Mouse (Mus musculus): Measurements from ENCODE around the gene Ror1.

Ror1 gene

DNA sequence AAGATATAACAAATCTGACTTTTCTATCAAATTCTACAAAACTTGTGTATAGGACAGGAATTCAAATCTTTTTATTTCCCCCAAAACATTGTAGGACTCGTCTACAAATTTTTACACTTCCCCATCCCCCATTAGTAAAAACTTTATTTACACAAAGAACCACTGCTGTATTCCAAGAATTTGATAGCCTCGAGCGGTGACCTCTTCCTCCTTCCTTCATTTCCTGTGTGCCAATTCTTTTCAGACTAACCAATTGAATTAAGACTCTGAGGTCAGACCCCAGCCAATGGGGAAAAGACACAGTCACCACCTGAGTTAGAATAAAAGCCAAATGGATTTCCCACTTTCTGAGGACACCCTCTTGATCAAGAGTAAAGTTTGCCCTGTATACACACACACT, 302.5 kb downstream of the Ror1 start:
- CTCF ChIA-PET = no interaction called here
- POLR2A ChIA-PET = no interaction called here

DNA sequence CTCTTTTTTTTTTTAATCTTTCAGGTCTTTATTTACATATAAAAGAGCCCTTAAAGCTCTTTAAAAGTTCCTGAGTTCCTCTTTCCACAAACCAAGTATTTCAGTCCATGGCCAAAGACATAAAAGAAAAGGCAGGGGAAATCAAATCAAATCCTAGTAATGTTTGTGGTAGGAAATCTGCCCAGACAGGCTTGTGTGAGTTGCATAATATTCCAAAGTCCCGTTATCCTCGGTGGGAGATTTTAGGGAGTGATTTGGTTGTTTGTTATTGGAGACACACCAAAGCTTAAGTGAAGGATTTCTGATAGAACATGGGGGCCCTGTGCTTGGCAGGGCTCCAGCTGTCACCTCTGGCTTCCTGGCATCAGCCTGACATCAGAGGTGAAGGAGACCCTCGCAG, 305.5 kb downstream of the Ror1 start:
- CTCF ChIA-PET = no interaction called here

DNA sequence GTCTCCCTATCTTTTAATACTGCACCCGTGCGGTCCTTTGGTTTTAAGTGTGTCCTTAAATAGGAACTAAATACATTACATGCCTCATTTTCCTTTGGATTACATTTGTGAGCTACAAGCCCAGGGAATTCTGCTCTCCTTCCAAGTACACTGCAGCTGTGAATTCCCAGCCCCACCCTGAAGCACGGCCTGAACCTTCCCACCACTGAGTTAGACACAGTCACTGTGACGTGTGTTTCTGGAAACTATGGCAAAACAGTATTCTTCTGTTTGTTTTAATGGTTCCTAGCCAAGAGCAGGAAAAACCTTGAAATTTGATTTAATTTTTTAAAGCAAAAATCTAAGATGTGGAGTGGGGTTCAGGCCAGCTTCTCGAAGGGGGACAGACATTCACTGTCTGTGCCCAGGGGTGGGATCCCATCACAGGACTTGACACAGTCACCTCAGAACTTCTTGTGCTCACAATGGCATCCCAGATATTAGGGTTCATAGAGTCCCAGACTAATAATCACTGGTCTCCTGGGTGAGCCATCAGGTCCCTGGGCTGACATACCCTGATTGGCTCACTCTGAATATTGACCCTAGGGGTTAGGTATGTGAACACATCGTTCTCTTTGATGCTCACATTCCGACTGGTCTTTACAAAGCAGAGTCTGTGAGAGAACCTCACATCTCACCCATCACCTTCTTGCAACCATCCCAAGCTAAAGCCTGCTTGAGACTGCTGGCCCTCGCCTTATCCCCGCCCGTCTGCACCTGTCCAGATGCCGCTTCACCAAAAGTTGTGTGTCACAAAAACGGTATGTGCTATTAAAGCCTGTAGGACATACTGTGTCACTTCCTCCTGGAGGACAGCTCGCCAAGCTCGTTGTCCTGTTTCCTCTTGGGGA, 306.2 kb downstream of the Ror1 start:
- POLR2A ChIA-PET = no interaction called here
- CTCF ChIA-PET = no interaction called here

More for the DNA sequence above, 305.5 kb downstream of the Ror1 start:
- POLR2A ChIA-PET = no interaction called here

DNA sequence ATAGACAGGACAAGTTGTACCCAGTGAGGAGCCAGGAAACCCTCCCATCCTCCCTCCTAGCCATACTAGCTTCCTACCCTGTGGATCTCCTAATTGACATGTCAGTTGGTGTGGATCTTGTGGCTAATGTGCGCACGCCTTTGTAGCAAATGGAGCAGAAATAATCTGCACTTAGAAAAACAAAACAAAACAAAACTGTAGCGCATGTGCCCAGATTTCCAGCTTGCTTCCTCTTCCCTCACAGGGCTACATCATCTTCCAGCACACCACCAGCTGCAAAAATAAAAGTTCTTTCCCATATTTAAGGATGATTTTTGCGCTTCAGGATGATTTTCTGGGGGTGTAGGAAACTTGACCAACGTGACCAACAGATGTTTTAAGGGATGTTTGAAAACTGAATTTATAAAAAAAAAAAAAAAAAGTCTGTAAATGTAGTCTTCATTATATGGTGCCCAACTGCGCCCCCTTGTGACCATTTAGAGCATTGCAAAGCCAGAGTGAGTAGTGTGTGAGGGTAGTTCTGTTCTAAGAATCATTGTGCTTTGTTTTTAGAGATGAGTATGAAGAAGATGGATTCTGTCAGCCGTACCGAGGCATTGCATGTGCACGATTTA, 311.8 kb downstream of the Ror1 start:
- POLR2A ChIA-PET = no interaction called here
- CTCF ChIA-PET = interaction anchor here (0.6 to 1.5 kb wide), 21 partner anchors 8 to 1705 kb away, joined by 3 to 10 read pairs (median 4); partner anchors contain the start of gene Ror1 (in 2 of the 4)

DNA sequence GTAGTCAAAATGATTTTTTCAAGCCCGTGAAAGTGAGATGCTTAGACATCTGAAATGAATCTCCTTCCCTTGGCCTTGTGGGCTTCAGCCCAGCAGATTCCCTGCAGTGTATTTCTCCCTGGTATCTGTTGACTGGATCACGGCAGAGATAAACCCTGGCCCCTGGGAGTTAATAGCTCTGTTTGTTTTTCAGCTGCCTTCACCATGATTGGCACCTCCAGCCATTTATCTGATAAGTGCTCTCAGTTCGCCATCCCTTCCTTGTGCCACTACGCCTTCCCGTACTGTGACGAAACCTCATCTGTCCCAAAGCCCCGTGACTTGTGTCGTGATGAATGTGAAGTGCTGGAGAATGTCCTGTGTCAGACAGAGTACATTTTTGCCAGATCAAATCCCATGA, 313.9 kb downstream of the Ror1 start:
- CTCF ChIA-PET = no interaction called here
- POLR2A ChIA-PET = no interaction called here

DNA sequence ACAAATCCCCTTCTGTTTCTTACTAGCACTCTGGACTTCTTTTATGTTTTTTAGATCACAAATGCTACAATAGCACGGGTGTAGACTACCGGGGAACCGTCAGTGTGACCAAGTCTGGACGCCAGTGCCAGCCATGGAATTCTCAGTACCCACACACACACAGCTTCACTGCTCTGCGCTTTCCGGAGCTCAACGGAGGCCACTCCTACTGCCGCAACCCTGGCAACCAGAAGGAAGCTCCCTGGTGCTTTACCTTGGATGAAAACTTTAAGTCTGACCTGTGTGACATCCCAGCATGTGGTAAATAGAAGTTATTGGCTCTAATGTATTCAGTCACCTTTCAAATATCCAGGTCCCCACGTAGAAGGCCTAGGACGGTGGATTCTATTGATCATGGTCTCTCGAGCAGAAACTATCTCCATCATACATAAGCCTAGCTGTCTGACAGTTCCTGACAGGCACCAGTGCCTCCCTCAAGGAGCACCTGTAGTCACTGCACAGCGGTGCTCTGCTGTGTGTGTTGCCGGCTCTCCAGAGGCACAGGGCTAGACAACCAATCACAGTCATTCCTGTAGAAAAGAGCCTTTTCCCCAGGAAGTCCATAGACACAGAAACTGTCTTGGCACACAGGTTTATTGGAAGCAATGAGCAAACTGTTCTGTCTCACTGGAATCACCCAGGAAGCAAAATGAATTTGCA, 316.4 kb downstream of the Ror1 start:
- ChIA-PET POLR2A (interaction anchor here in 1 of 4 experiments (0.6 kb wide), 1 partner anchor 123 kb away, joined by 4 read pairs; no protein-coding TSS in a partner anchor), CTCF (interaction anchor here in 1 of 4 experiments (0.5 to 0.6 kb wide), 2 partner anchors 739 to 1819 kb away, joined by 3 to 6 read pairs; no protein-coding TSS in a partner anchor)

DNA sequence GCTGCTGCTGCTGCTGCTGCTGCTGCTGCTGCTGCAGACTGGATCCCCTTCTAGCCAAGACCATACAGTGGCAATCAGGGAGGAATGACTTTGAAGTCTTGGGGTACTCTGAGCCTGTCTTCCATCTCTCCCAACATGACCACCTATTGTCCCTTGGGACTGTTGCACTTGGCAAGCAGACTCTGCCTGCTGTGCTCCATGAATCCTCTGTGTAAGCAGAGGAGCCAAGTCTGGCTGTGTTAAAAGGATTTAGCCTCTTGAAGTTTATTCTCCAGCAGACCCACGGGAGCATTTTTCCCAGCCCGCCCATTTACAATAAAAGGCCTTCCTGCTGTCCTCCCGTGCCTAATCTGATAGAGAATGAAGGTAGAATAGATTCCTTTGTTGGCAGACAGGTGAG, 327.2 kb downstream of the Ror1 start:
- POLR2A ChIA-PET = no interaction called here
- CTCF ChIA-PET = no interaction called here

DNA sequence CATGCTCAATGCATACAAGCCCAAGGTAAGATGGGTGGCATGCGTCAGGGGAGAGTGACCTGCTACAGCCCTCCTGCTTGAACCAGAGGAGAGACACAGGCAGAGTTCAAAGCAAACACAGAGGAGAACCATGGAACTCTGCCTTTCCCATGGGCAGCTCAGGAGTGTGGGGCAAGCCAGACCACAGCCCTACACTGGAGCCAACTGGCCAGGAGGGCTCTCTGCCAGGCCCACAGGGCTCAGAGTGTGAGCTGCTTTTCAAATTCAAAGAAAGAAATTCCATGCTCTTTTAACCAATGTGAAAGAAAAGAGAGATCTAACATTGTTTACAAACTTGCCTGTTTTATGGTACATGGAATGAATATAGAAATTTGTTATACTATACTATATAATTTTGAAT, 330.5 kb downstream of the Ror1 start:
- CTCF ChIA-PET = interaction anchor here in 1 of 4 experiments (0.6 kb wide), 1 partner anchor 108 kb away, joined by 3 read pairs; no protein-coding TSS in a partner anchor
- POLR2A ChIA-PET = no interaction called here

DNA sequence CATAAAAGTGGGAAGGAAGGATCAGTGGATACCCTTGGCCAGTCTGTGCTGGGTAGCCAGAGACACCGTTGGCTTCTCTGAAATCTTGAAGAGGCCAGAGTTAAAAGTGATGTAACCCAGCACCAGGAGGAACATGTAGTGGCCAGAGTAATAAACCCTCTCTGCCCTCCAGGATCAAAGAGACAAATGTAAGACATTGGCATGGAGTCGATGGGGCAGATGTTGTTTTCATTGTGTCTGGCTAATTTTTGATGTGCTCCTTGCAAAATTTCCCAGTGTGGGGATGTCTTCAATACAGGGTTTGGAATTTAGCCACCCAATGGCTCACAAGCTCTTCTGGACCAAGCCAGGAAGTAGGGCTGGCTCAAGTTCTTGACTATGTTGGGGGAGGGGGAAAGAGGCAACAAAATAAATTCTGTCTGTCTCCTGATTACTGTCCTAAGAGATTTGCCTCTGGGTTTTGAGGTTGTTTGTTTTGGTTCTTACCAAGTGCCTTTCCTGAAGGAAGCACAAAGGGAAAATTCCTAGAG, 333.8 kb downstream of the Ror1 start:
- POLR2A ChIA-PET = no interaction called here
- CTCF ChIA-PET = no interaction called here

DNA sequence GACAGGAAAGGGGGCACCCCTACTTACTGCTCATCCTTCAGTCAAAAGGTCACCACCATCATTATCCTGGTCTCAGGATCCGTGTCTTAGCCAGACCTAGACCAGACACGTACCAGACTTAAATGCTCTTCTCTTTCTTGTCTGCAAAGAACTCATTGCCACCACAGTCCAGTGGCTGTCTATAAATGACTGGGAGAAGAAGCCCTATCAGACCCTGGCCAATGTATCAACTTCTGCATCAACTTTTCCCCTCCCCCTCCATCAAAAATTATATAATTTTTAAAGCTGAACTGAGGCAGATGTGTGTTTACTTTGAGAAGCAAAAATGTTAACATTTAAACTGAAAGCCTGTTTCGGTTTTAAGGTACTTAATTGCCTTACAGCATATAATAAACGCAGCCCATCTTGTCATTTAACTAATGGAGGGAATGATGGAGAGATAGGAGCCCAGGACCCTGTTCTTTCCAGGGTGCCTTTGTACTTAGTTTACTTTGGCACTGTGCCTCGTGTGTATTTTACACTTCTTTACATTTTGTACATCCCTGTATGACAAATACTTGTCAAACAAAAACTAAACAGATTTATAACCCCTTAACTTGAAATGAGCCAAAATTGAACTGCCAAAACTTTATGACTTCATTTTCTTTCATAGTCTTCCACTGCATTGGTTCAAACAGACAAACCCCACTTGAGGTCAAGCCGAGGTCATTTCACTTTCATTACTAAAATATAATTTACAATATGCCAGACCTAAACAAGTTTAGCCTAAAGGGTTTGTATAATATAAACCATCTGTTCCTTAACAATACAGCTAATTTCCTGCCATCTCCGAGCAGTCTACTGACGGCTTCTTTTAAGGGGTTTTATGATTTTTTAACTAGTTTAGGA, 339.9 kb downstream of the Ror1 start:
- CTCF ChIA-PET = interaction anchor here in 1 of 4 experiments (0.6 kb wide), 1 partner anchor 16 kb away, joined by 3 read pairs; no protein-coding TSS in a partner anchor
- POLR2A ChIA-PET = no interaction called here

DNA sequence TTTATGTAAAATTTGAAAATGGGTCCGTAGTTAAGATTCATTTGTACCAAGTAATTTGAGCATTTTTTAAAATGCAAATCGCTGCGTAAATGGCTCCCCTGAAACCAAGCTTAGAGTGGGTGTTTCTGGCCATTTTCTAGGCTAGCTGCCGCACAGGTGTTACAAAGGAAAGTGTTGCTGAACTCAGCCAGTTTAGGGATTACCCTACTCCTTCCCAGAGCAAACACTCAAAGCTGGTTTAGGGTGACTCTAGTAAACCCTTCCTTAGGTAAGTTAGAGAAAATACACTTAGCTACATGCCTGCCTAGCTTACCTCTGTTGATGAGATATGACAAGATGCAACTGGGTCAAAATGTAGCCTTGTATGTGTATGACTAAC, 340.6 kb downstream of the Ror1 start:
- CTCF ChIA-PET = interaction anchor here in 2 of 4 experiments (0.5 to 0.6 kb wide), 2 partner anchors 9 to 15 kb away, joined by 3 to 4 read pairs; no protein-coding TSS in a partner anchor

DNA sequence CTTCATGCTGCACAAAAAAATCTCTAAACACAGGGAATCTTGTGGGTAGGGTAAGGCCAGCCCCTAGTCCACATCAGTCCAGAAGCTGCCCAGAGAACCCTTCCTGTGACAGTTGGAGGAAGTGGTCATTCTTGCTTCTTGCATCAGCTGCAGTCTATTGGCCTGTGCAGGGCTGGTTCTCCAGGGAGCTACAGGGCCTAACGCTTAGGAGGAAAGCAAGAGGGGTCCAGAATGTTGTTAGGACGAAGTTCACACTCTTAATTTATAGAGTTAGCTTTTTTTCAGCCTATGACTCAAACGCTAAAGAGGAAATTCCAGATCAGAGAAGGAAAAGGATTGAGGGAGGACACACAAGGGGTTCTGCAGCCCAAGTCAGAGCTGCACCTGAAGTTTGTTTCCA, 351.3 kb downstream of the Ror1 start:
- CTCF ChIA-PET = no interaction called here
- POLR2A ChIA-PET = interaction anchor here in 1 of 4 experiments (1.0 kb wide), 1 partner anchor 15 kb away, joined by 3 read pairs; no protein-coding TSS in a partner anchor

More for the DNA sequence above, 340.6 kb downstream of the Ror1 start:
- POLR2A ChIA-PET = no interaction called here

DNA sequence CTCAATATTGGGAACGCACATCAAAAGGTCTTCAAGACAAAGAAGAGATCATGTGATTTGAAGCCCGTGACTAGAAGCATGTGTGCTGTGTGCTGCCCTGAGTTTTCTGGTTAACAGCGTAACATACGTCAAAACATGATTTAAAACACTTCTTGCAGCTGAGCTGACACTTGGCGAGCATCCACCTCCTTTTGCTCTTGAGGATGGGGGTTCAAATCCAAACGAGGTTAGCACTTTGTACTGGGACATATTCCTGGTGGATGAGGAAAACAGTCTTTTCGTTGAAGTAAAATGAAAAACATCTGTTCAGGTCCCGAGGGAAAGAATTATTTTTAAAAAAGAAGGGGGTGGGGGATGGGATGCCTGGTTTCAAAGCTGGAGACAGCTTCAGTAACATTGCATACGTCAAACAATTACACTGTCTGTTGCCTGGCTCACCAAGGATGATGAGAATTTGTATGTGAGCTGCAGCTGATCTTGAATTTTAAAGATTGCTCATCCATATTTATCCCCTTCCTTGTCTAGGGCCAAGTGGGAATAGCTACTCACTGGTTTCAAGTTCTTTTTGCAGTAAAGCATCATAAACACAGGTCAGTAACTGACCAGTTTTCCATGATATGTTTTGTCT, 367.0 kb downstream of the Ror1 start:
- POLR2A ChIA-PET = interaction anchor here in 1 of 4 experiments (1.0 kb wide), 1 partner anchor 16 kb away, joined by 3 read pairs; no protein-coding TSS in a partner anchor
- CTCF ChIA-PET = no interaction called here

DNA sequence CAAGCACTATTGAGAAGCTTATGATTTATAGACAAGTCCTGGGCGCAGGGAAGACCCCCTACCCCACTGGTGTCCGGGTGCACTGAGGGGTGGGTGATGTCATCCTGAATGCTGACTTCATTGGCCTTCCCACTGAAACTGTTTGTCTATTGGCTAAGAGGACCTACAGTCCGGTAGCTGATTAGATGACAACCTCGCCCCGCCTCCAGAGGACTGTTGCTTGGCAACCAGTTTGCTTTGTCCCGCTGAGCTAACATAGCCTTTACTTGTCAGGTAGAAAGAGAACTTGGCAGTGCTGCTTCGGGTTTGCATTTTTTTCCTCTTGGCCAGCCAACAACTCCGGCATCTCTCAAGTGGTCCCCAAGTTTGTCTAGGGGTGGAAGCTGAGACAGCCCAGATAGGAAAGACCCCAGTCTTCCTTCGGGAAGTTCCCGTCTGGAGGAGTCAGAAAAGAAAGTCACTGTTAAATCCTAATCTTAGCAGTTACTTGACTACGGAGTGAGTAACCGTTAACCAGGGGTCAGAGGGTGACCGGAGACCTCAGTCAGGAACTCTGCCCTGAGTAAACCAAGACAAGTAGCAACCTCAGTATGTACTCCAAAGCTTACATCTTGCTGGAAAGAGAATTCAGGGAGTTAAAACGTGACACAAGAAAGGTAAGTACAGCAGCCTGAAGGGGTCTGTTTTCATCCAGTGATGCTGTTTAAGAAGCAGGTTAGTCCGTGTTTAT, 383.2 kb downstream of the Ror1 start, which contains the start of gene Ube2u:
Gene Ube2u, plus strand, starts transcription at position 258 of the 730 bp plus-strand sequence.
- CTCF ChIA-PET = interaction anchor here in 1 of 4 experiments (1.5 kb wide), 1 partner anchor 19 kb away, joined by 3 read pairs; no protein-coding TSS in a partner anchor
- POLR2A ChIA-PET = interaction anchor here in 2 of 4 experiments (0.6 to 1.2 kb wide), 3 partner anchors 19 to 433 kb away, joined by 3 read pairs; no protein-coding TSS in a partner anchor

DNA sequence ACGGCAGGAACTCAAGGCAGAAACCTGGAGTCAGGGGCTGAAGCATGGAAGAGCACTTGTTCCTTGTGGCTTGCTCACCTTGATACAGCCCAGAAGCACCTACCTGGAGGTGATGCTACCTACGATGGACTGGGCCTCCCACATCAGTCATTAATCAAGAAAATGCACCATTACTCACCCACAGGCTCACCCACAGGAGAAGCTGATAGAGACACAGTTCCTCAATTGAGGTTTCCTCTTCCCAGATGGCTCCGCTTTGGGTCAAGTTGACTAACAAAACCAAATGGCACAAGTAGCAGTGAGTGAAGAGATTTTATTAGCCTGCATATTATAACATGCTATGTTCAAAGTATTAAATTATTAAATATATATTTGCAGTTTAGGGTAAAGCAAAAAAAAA, 392.9 kb downstream of the Ror1 start:
- ChIA-PET POLR2A (no interaction called here), CTCF (no interaction called here)
